Mouse (Mus musculus) CD4-positive naive resting alpha-beta T cell, adult 76 days (primary cell): ENCODE data around the gene Srbd1. TPM values are rescaled to one million over a fixed set of nuclear protein-coding genes. Genes with fewer than 3 reads are reported as not detected.

Source experiments
- total RNA-seq: library from RNA; stranded (reverse); gene quantifications from one replicate; pipeline ENCODE4 v1.2.4, GENCODE M21; 2023

Gene Srbd1
- total RNA-seq = 16.7 TPM

DNA sequence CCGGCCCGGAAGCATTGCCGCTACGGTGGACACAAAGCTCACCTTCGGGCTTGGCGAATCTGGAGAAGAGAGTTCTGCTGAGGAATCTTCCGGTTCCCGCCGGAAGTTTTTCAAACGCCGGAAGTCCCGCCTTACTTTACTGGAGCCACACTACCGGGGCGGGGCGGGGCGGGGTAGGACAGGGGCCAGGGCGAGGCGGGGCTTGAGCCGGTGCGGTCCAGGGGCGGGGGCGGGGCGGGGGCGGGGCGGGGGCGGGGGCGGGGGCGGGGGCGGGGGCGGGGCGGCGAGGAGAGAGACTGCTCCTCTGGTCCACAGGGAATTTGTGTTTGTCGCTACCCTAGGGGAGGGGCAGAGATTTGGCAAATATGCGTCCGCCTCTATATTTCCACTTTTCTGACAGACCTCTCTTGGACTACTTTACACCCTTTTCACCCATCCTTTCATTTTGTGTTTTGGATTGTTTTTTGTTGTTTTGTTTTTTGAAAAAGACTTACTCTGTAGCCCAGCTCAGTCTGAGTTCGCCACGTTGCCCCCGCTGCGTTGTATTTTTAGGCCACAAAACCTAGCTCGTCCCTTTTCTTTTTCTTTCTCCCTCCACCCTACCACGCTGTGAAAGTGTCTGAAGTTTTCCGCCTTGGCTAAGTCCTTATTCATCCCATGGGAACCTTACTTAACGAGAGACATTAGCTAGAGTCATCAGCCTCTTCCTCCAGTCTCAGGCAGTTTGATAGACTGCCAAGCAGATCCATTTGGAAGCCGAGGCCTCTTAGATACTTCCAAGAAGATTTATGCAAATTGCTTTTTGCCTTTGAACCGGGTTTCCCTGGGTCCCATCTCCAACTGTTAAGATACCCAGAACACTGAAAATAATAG, at the start of gene Srbd1:
Gene Srbd1 (minus strand): TSS at position 97 of the 873 bp plus-strand sequence.

GRCm38 (mm10) chr17:86167320-86168230, 22.6 kb upstream of the Srbd1 start, which contains the start of gene Prkce:
Gene Prkce, plus strand, starts transcription at chr17:86167785.

Other genes starting within 250 kb of the Srbd1 start
- gene Prkce, start 22.6 kb upstream of the Srbd1 start, total RNA-seq = 41.4 TPM